Mouse (Mus musculus) CH12.LX (cell line): ENCODE data around the gene Trappc12. TPM values are rescaled to one million over a fixed set of nuclear protein-coding genes. Genes with fewer than 3 reads are reported as not detected.
A peak's percentile ranks its signal among the peaks of the same experiment; 100 is the strongest.

ENCODE experiments used
- DNase-seq: peaks from one replicate; pipeline ENCODE4 v3.0.0-alpha.2; 2013; ENCODE audit errors: extremely low read depth
- H3K27ac ChIP-seq: 2 replicates; pipeline ENCODE4 v1.5.1; 2012; ENCODE audit warnings: low read depth, mild to moderate bottlenecking, control low read depth, moderate library complexity; ENCODE audit not compliant: insufficient read depth
- H3K27me3 ChIP-seq: replicated peaks from 2 replicates; pipeline ENCODE3; 2012; ENCODE audit warnings: inconsistent platforms
- H3K36me3 ChIP-seq, 2 experiments: replicated peaks in 1 of 2; 2 replicates each; pipeline versions ENCODE3 to v1.6.1; 2012; ENCODE audit warnings: inconsistent platforms in 1 of 2, low read length in 1 of 2, mild to moderate bottlenecking in 1 of 2, mixed read lengths in 1 of 2, moderate library complexity in 1 of 2; ENCODE audit not compliant: control insufficient read depth in 1 of 2, insufficient read depth in 1 of 2
- H3K4me1 ChIP-seq, 2 experiments: 2 replicates each; pipeline ENCODE4 v1.6.1; 2012; ENCODE audit warnings: inconsistent platforms in 1 of 2, moderate library complexity in 1 of 2; ENCODE audit not compliant: insufficient read depth in 2 of 2, control insufficient read depth in 1 of 2
- H3K4me2 ChIP-seq: 2 replicates; pipeline ENCODE4 v1.6.1; 2012; ENCODE audit warnings: low read depth, mild to moderate bottlenecking, control low read depth; ENCODE audit not compliant: poor library complexity, insufficient read depth, severe bottlenecking
- H3K4me3 ChIP-seq, 3 experiments: fragments of 150-350 bp in 1 of 3; sonication (generic) in 1 of 3; replicated peaks in 1 of 3; 2 replicates each; pipeline versions ENCODE3 to v1.5.1; 2011 to 2012; ENCODE audit warnings: low read depth in 2 of 3, low read length in 2 of 3, mild to moderate bottlenecking in 2 of 3, moderate library complexity in 2 of 3, control low read depth in 1 of 3, improper control_type of control experiment in 1 of 3, inconsistent platforms in 1 of 3, mixed read lengths in 1 of 3; ENCODE audit not compliant: poor library complexity in 1 of 3
- H3K79me2 ChIP-seq: replicated peaks from 2 replicates; pipeline ENCODE4 v1.6.1; 2012; ENCODE audit warnings: mild to moderate bottlenecking, moderate library complexity; ENCODE audit not compliant: control insufficient read depth, poor library complexity, insufficient read depth, severe bottlenecking; ENCODE audit errors: extremely low read depth
- H3K9ac ChIP-seq: 2 replicates; pipeline ENCODE4 v1.6.1; 2012; ENCODE audit warnings: low read depth, mild to moderate bottlenecking, control low read depth, moderate library complexity; ENCODE audit not compliant: insufficient read depth
- H3K9me3 ChIP-seq: replicated peaks from 2 replicates; pipeline ENCODE3; 2012; ENCODE audit warnings: low read length, inconsistent platforms, mixed read lengths
- BHLHE40 ChIP-seq: IDR thresholded peaks from 2 replicates; pipeline ENCODE4 v1.6.1; 2011; ENCODE audit warnings: mild to moderate bottlenecking, low read depth, low read length, improper control_type of control experiment
- CHD1 ChIP-seq: IDR thresholded peaks from 2 replicates; pipeline ENCODE4 v1.6.1; 2012; ENCODE audit warnings: low read depth, low read length, improper control_type of control experiment, inconsistent platforms
- CHD2 ChIP-seq: IDR thresholded peaks from 2 replicates; pipeline ENCODE4 v1.6.1; 2011; ENCODE audit warnings: low read length, improper control_type of control experiment
- CTCF ChIP-seq, 2 experiments: IDR thresholded peaks in 1 of 2; conservative IDR thresholded peaks in 1 of 2; 2 replicates each; pipeline ENCODE4 v1.5.1; 2011 to 2012; ENCODE audit warnings: low read depth in 2 of 2, low read length in 2 of 2, improper control_type of control experiment in 1 of 2, inconsistent platforms in 1 of 2, mild to moderate bottlenecking in 1 of 2, moderate library complexity in 1 of 2
- ELF1 ChIP-seq: IDR thresholded peaks from 2 replicates; pipeline ENCODE4 v1.6.1; 2014; ENCODE audit warnings: low read depth, mild to moderate bottlenecking, inconsistent platforms, low read length, improper control_type of control experiment
- EP300 ChIP-seq: IDR thresholded peaks from 2 replicates; pipeline ENCODE4 v1.6.1; 2011; ENCODE audit warnings: low read length, improper control_type of control experiment
- ETS1 ChIP-seq: conservative IDR thresholded peaks from 2 replicates; pipeline ENCODE4 v1.6.1; 2012; ENCODE audit warnings: low read depth, mild to moderate bottlenecking, inconsistent platforms, low read length, improper control_type of control experiment, moderate library complexity
- HCFC1 ChIP-seq: IDR thresholded peaks from 2 replicates; pipeline ENCODE4 v1.6.1; 2012; ENCODE audit warnings: low read depth, mild to moderate bottlenecking, inconsistent platforms, low read length, improper control_type of control experiment
- IRF4 ChIP-seq: IDR thresholded peaks from 2 replicates; pipeline ENCODE4 v1.6.1; 2014; ENCODE audit warnings: low read depth, mild to moderate bottlenecking, inconsistent platforms, low read length, improper control_type of control experiment
- JUN ChIP-seq: IDR thresholded peaks from 2 replicates; pipeline ENCODE4 v1.6.1; 2011; ENCODE audit warnings: low read depth, mild to moderate bottlenecking, low read length, improper control_type of control experiment, moderate library complexity; ENCODE audit not compliant: insufficient read depth
- JUND ChIP-seq: conservative IDR thresholded peaks from 2 replicates; pipeline ENCODE4 v1.6.1; 2011; ENCODE audit warnings: low read depth, low read length, improper control_type of control experiment
- KAT2A ChIP-seq: IDR thresholded peaks from 2 replicates; pipeline ENCODE4 v1.6.1; 2012; ENCODE audit warnings: low read length, improper control_type of control experiment, inconsistent platforms; ENCODE audit not compliant: insufficient replicate concordance
- MAFK ChIP-seq: IDR thresholded peaks from 2 replicates; pipeline ENCODE4 v1.6.1; 2011; ENCODE audit warnings: low read length, improper control_type of control experiment; ENCODE audit not compliant: insufficient replicate concordance
- MAX ChIP-seq: IDR thresholded peaks from 2 replicates; pipeline ENCODE4 v1.6.1; 2011; ENCODE audit warnings: low read length, improper control_type of control experiment
- MAZ ChIP-seq: IDR thresholded peaks from 2 replicates; pipeline ENCODE4 v1.6.1; 2012; ENCODE audit warnings: low read depth, mild to moderate bottlenecking, inconsistent platforms, low read length, improper control_type of control experiment, moderate library complexity
- MYC ChIP-seq: IDR thresholded peaks from 2 replicates; pipeline ENCODE4 v1.6.1; 2011; ENCODE audit warnings: low read depth, mild to moderate bottlenecking, improper control_type of control experiment, low read length
- NELFE ChIP-seq: IDR thresholded peaks from 2 replicates; pipeline ENCODE4 v1.6.1; 2011; ENCODE audit warnings: low read depth, low read length, improper control_type of control experiment
- NRF1 ChIP-seq: IDR thresholded peaks from 2 replicates; pipeline ENCODE4 v1.6.1; 2014; ENCODE audit warnings: low read depth, mild to moderate bottlenecking, inconsistent platforms, low read length, improper control_type of control experiment, moderate library complexity
- PAX5 ChIP-seq: IDR thresholded peaks from 2 replicates; pipeline ENCODE4 v1.6.1; 2012; ENCODE audit warnings: low read length, inconsistent platforms, mixed read lengths
- RAD21 ChIP-seq: IDR thresholded peaks from 2 replicates; pipeline ENCODE4 v1.6.1; 2011; ENCODE audit warnings: low read depth, mild to moderate bottlenecking, low read length, improper control_type of control experiment, moderate library complexity
- SIN3A ChIP-seq: IDR thresholded peaks from 2 replicates; pipeline ENCODE4 v1.6.1; 2012; ENCODE audit warnings: low read length, improper control_type of control experiment, inconsistent platforms
- TBP ChIP-seq: conservative IDR thresholded peaks from 2 replicates; pipeline ENCODE4 v1.6.1; 2011; ENCODE audit warnings: low read depth, low read length, improper control_type of control experiment
- TCF12 ChIP-seq: IDR thresholded peaks from 2 replicates; pipeline ENCODE4 v1.6.1; 2014; ENCODE audit warnings: low read depth, mild to moderate bottlenecking, inconsistent platforms, low read length, improper control_type of control experiment
- UBTF ChIP-seq: IDR thresholded peaks from 2 replicates; pipeline ENCODE4 v1.6.1; 2012; ENCODE audit warnings: low read depth, mild to moderate bottlenecking, inconsistent platforms, low read length, improper control_type of control experiment, moderate library complexity
- USF1 ChIP-seq: IDR thresholded peaks from 2 replicates; pipeline ENCODE4 v1.6.1; 2014; ENCODE audit warnings: low read depth, mild to moderate bottlenecking, inconsistent platforms, low read length, improper control_type of control experiment
- ZC3H11A ChIP-seq: IDR thresholded peaks from 2 replicates; pipeline ENCODE4 v1.6.1; 2012; ENCODE audit warnings: low read depth, mild to moderate bottlenecking, inconsistent platforms, low read length, improper control_type of control experiment
- ZKSCAN1 ChIP-seq: IDR thresholded peaks from 2 replicates; pipeline ENCODE4 v1.6.1; 2012; ENCODE audit warnings: low read depth, inconsistent platforms, low read length, improper control_type of control experiment, borderline replicate concordance
- ZMIZ1 ChIP-seq: IDR thresholded peaks from 2 replicates; pipeline ENCODE4 v1.6.1; 2012; ENCODE audit warnings: low read depth, mild to moderate bottlenecking, inconsistent platforms, low read length, improper control_type of control experiment
- ZNF384 ChIP-seq: IDR thresholded peaks from 2 replicates; pipeline ENCODE4 v1.6.1; 2012; ENCODE audit warnings: low read depth, low read length, improper control_type of control experiment, inconsistent platforms
- dilution Hi-C: fragments of 300-500 bp; cut with MboI; formaldehyde crosslinking; loops from 2 replicates; pipeline ENCODE4 v1.14.3; 2020; ENCODE audit warnings: low sequenced_read_pairs; ENCODE audit not compliant: extremely low pct_unique_long_range_greater_than_20kb, extremely low pct_ligation_motif_present
- in situ Hi-C: fragments of 300-500 bp; cut with MboI; formaldehyde crosslinking; loops from 3 replicates; pipeline ENCODE4 v1.14.3; 2019; ENCODE audit warnings: low sequenced_read_pairs, low pct_ligation_motif_present, low pct_unique_long_range_greater_than_20kb, mixed read lengths
- polyA plus RNA-seq: library from polyadenylated mRNA; unstranded; fragments of >175 nt; gene quantifications from 2 replicates; pipeline ENCODE4 v1.2.1, GENCODE M21; 2012; ENCODE audit warnings: low read depth; ENCODE audit not compliant: insufficient read length
- total RNA-seq, 2 experiments: library from RNA; depleted of rRNA; stranded (reverse); fragments of 300-350 nt in 1 of 2; fragments of >200 nt in 1 of 2; gene quantifications; 2 replicates each; pipeline ENCODE4 v1.2.3; 2012 to 2014

The Trappc12 gene
- total and polyA plus RNA-seq, 3 experiments: 26.7 to 33.9 (median 28.9) TPM

DNA sequence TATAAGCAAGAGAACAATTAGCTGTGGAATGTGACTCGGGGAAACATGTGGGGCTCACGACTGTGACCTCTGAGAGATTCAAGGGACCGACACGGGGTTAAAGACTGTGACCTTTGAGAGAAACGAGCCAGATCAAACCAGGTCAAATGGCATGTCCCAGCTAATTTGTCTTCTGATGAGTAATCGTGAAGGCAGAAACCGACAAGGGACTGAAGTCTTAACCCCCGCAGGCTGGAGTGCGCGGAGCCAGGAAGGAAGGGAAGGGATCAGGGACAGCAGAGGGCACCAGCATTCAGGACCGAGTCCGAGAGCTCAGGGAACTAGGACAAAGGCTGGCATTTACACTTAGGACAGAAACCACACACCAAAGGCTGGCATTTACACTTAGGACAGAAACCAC, 45.9 kb downstream of the Trappc12 start:
- H3K4me2 ChIP-seq: no peak overlapping the region
- TF ChIP-seq USF1 (no peak), HCFC1 (no peak), BHLHE40 (no peak), TCF12 (no peak), MAX (no peak), JUN (no peak), MAZ (no peak), SIN3A (no peak), RAD21 (no peak), EP300 (no peak), IRF4 (no peak), NRF1 (no peak), KAT2A (no peak), ZKSCAN1 (no peak), CHD2 (no peak), PAX5 (no peak), ZMIZ1 (no peak)
- H3K4me1 ChIP-seq: peaks cover 8 to 59% of the 10 kb centered on the region in 2 experiments
- dilution Hi-C loops (no loop called here), in situ Hi-C loops (no loop called here)
- H3K79me2 ChIP-seq: no peaks in the 10 kb centered on the region
- H3K36me3 ChIP-seq: peaks cover 19 to 76% of the 10 kb centered on the region in 2 experiments
- peak overlapping the region in 1 of 3 experiments; percentile 39 for H3K4me3 ChIP-seq
- H3K9me3 ChIP-seq: no peaks in the 10 kb centered on the region
- H3K9ac ChIP-seq: no peak overlapping the region
- no peak for DNase-seq
- H3K27ac ChIP-seq: no peak overlapping the region
- no peaks in the 10 kb centered on the region for H3K27me3 ChIP-seq

GRCm38 (mm10) chr12:28701302-28701701, 49.0 kb downstream of the Trappc12 start:
- DNase-seq: peak; percentile 14
- Histone ChIP-seq H3K4me2 (no peak overlapping the region), H3K9me3 (no peaks in the 10 kb centered on the region), H3K36me3 (peaks cover 23 to 73% of the 10 kb centered on the region in 2 experiments), H3K4me3 (no peak overlapping the region), H3K9ac (no peak overlapping the region)
- no peak for TF ChIP-seq JUND
- no peak for TF ChIP-seq MYC
- TF ChIP-seq SIN3A: no peak
- no peak for TF ChIP-seq TBP
- no peak for TF ChIP-seq ZNF384
- TF ChIP-seq BHLHE40: no peak
- TF ChIP-seq MAFK: no peak
- no peak for TF ChIP-seq CHD2
- TF ChIP-seq HCFC1: no peak
- no peak for TF ChIP-seq CTCF (conservative IDR thresholded peaks at IDR 0.05 in 1 of 2, IDR thresholded peaks at IDR 0.05 in 1 of 2; ENCODE audit: low read depth in 2 of 2, low read length in 2 of 2)
- TF ChIP-seq ELF1: no peak
- TF ChIP-seq NELFE: no peak
- TF ChIP-seq CHD1: no peak
- TF ChIP-seq RAD21: no peak
- TF ChIP-seq ZMIZ1: no peak
- no peak for TF ChIP-seq NRF1
- no peak for TF ChIP-seq ZC3H11A
- no peak for TF ChIP-seq UBTF
- no peak for TF ChIP-seq USF1
- TF ChIP-seq ETS1: no peak
- TF ChIP-seq, all 38 proteins: peak for 0
- no peaks in the 10 kb centered on the region for H3K27me3 ChIP-seq
- dilution Hi-C loops: no loop called here
- no peak overlapping the region; the same call in 1 of the 2 replicates for H3K27ac ChIP-seq
- in situ Hi-C loops: no loop called here
- H3K79me2 ChIP-seq: no peaks in the 10 kb centered on the region
- H3K4me1 ChIP-seq: peaks cover 8 to 59% of the 10 kb centered on the region in 2 experiments
